Mouse (Mus musculus): ENCODE measurements around the gene Igf2bp2. TPM values are rescaled to one million over a fixed set of nuclear protein-coding genes. Genes with fewer than 3 reads are reported as not detected.

Igf2bp2 gene
- polyA plus RNA-seq, 1 experiment from 2014 or later = 132 TPM

- H3K36me3 ChIP-seq (ENCODE audit: control insufficient read depth, insufficient read depth, low read length) = peaks cover 2% of the 10 kb centered on the region; the same call in 1 of the 2 replicates
- no peaks in the 10 kb centered on the region for H3K27me3 ChIP-seq (ENCODE audit: control insufficient read depth, insufficient read depth, low read length)
- H3K4me3 ChIP-seq (ENCODE audit: low read depth, low read length) = no peak overlapping the region
- H3K4me1 ChIP-seq (replicated peaks; ENCODE audit: control insufficient read depth, insufficient read depth, low read length) = no peaks in the 10 kb centered on the region
- H3K9me3 ChIP-seq (ENCODE audit: control insufficient read depth, low read length) = no peaks in the 10 kb centered on the region
- no peak overlapping the region for H3K27ac ChIP-seq (ENCODE audit: low read depth, low read length)
- H3K9ac ChIP-seq (ENCODE audit: low read depth, low read length) = no peak overlapping the region
- WGBS = 86% methylated on average over 1 of the region's 1 CpGs
- ATAC-seq (ENCODE audit: low FRiP score) = no peak
- DNase-seq (ENCODE audit: low spot score) = no peak
- H3K4me2 ChIP-seq (replicated peaks; ENCODE audit: low read depth, low read length) = no peak overlapping the region
These were observed 147.5 kb downstream of the Igf2bp2 start for GRCm38 (mm10) chr16:22015569-22015968.

- Histone ChIP-seq H3K9me3 (ENCODE audit: control insufficient read depth, low read length) (no peaks in the 10 kb centered on the region), H3K27me3 (ENCODE audit: control insufficient read depth, insufficient read depth, low read length) (no peaks in the 10 kb centered on the region), H3K9ac (ENCODE audit: low read depth, low read length) (peak overlapping the region; percentile 66), H3K27ac (ENCODE audit: low read depth, low read length) (no peak overlapping the region), H3K4me3 (ENCODE audit: low read depth, low read length) (peak overlapping the region; percentile 70), H3K36me3 (ENCODE audit: control insufficient read depth, insufficient read depth, low read length) (no peaks in the 10 kb centered on the region), H3K4me2 (replicated peaks; ENCODE audit: low read depth, low read length) (peak overlapping the region; percentile 85), H3K4me1 (replicated peaks; ENCODE audit: control insufficient read depth, insufficient read depth, low read length) (no peaks in the 10 kb centered on the region)
- ATAC-seq (ENCODE audit: low FRiP score) = peak; percentile 75
- no peak for DNase-seq (ENCODE audit: low spot score)
- 0% methylated on average over 43 of the region's 51 CpGs for WGBS
These were observed 153.5 kb downstream of the Igf2bp2 start for GRCm38 (mm10) chr16:22009596-22009995.

- Histone ChIP-seq H3K4me1 (replicated peaks; ENCODE audit: control insufficient read depth, insufficient read depth, low read length) (no peaks in the 10 kb centered on the region), H3K9me3 (ENCODE audit: control insufficient read depth, low read length) (no peaks in the 10 kb centered on the region), H3K36me3 (ENCODE audit: control insufficient read depth, insufficient read depth, low read length) (no peaks in the 10 kb centered on the region), H3K27me3 (ENCODE audit: control insufficient read depth, insufficient read depth, low read length) (no peaks in the 10 kb centered on the region), H3K4me3 (ENCODE audit: low read depth, low read length) (peak within 1 kb of the TSS; percentile 70), H3K4me2 (replicated peaks; ENCODE audit: low read depth, low read length) (peak within 1 kb of the TSS; percentile 85), H3K9ac (ENCODE audit: low read depth, low read length) (peak within 1 kb of the TSS; percentile 66), H3K27ac (ENCODE audit: low read depth, low read length) (no peak within 1 kb of the TSS)
- peak; percentile 100 for DNase-seq (ENCODE audit: low spot score)
- WGBS = under 1% methylated on average over 45 of the region's 45 CpGs
- ATAC-seq (ENCODE audit: low FRiP score) = peak; percentile 99
These were observed 154.0 kb downstream of the Igf2bp2 start, which contains the start of gene Senp2 for GRCm38 (mm10) chr16:22009099-22009584. Gene Senp2, plus strand, starts transcription at chr16:22009484.

Other genes starting within 250 kb of the Igf2bp2 start
- gene Tmem41a, start 215.7 kb downstream of the Igf2bp2 start, polyA plus RNA-seq (2014; fragmentation: Nextera tagmentation; extraction: Ambion mirVana) = 42.5 and 45.4 TPM in 2 replicates
- 0.18 and 0.51 TPM in 2 replicates for gene Liph, start 167.6 kb downstream of the Igf2bp2 start, polyA plus RNA-seq (2014; fragmentation: Nextera tagmentation; extraction: Ambion mirVana)
- 64.3 and 66.1 TPM in 2 replicates for gene Senp2, start 153.8 kb downstream of the Igf2bp2 start, polyA plus RNA-seq (2014; fragmentation: Nextera tagmentation; extraction: Ambion mirVana)
- gene Tra2b, start 102.7 kb upstream of the Igf2bp2 start, polyA plus RNA-seq (2014; fragmentation: Nextera tagmentation; extraction: Ambion mirVana) = 464 and 467 TPM in 2 replicates